Mouse (Mus musculus) testis, adult 2 months (tissue): ENCODE data around the gene Mmp17.

Source experiments
- CTCF ChIP-seq: fragments of 200-500 bp; IDR thresholded peaks from 2 replicates; pipeline ENCODE4 v1.5.1; 2012; ENCODE audit warnings: low read depth, mild to moderate bottlenecking, inconsistent platforms, low read length, moderate library complexity; ENCODE audit not compliant: control insufficient read depth, insufficient read depth, insufficient replicate concordance
- POLR2A ChIP-seq: fragments of 200-500 bp; IDR thresholded peaks from 2 replicates; pipeline ENCODE4 v1.6.1; 2012; ENCODE audit warnings: low read depth, mild to moderate bottlenecking, inconsistent platforms, low read length, moderate library complexity; ENCODE audit not compliant: control insufficient read depth

DNA sequence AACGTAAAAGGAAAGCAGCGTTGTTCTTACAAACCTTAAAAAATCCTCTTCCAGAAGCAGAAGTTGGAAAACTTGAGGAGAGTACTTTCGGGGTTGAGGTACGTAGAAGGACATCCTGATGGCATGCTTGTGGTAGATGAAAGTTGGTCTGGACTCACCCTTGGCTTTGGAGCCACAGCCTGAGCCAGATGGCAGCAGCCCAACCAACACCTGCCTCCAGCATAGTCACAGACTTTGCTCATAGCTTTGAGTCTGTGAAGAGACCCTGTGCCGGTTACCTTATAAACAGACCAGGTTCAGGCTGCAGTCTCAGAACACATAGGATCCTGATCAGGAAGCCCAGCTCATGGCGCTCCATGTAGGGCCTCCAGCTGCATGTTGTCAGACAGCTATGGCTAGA is 33.2 kb upstream of the Mmp17 start:
- TF ChIP-seq CTCF (no peak), POLR2A (no peak)
